Mouse (Mus musculus) intestine, embryonic 14.5 days (tissue): Measurements from ENCODE around the gene Cfd. TPM values are rescaled to one million over a fixed set of nuclear protein-coding genes. Genes with fewer than 3 reads are reported as not detected.
A peak's percentile ranks its signal among the peaks of the same experiment; 100 is the strongest.

ENCODE experiments used
- ATAC-seq: fragments of 200-750 bp; cut with Nextera tagmentation; replicated peaks from 2 replicates; pipeline ENCODE4 v1.8.0; 2017; ENCODE audit warnings: low read depth, moderate number of reproducible peaks, moderate TSS enrichment, moderate library complexity; ENCODE audit not compliant: low FRiP score, low TSS enrichment
- DNase-seq: peaks from one replicate; pipeline ENCODE4 v3.0.0-alpha.2; 2018; ENCODE audit warnings: low spot score
- H3K27ac ChIP-seq: fragments of 300-500 bp; sonication (generic); 2 replicates; pipeline ENCODE4 v1.5.1; 2014; ENCODE audit warnings: low read depth, mild to moderate bottlenecking, control low read depth
- H3K27me3 ChIP-seq: fragments of 300-500 bp; sonication (generic); replicated peaks from 2 replicates; pipeline ENCODE4 v1.6.1; 2014; ENCODE audit warnings: low read length, control low read depth; ENCODE audit not compliant: control insufficient read depth, insufficient read depth
- H3K36me3 ChIP-seq: fragments of 300-500 bp; sonication (generic); 2 replicates; pipeline ENCODE4 v1.6.1; 2014; ENCODE audit warnings: low read length, control low read depth; ENCODE audit not compliant: control insufficient read depth, insufficient read depth
- H3K4me1 ChIP-seq: fragments of 300-500 bp; sonication (generic); replicated peaks from 2 replicates; pipeline ENCODE4 v1.6.1; 2014; ENCODE audit warnings: low read length, control low read depth, mixed read lengths; ENCODE audit not compliant: control insufficient read depth, insufficient read depth
- H3K4me2 ChIP-seq: fragments of 300-500 bp; sonication (generic); 2 replicates; pipeline ENCODE4 v1.6.1; 2014; ENCODE audit warnings: low read length
- H3K4me3 ChIP-seq: fragments of 300-500 bp; sonication (generic); 2 replicates; pipeline ENCODE4 v1.5.1; 2014; ENCODE audit warnings: low read depth, low read length, control low read depth, mixed read lengths
- H3K9ac ChIP-seq: fragments of 300-500 bp; sonication (generic); 2 replicates; pipeline ENCODE4 v1.6.1; 2014; ENCODE audit warnings: mild to moderate bottlenecking, low read length
- H3K9me3 ChIP-seq: fragments of 300-500 bp; sonication (generic); 2 replicates; pipeline ENCODE4 v1.6.1; 2016; ENCODE audit warnings: low read length, control low read depth; ENCODE audit not compliant: control insufficient read depth
- WGBS: fragments of 180-500 bp; shearing (Covaris S2); extraction: QIAGEN DNeasy Blood & Tissue Kit; methylation state at CpG from one replicate; pipeline ENCODE4 v1.1.7; 2014; 5-methylcytosine and 5-hydroxymethylcytosine counted together
- polyA plus RNA-seq: library from polyadenylated mRNA; unstranded; fragments of >200 nt; fragmentation: Nextera tagmentation; extraction: Ambion mirVana; gene quantifications from 2 replicates; pipeline ENCODE4 v1.2.1, GENCODE M21; 2014

The Cfd gene
- polyA plus RNA-seq, 1 experiment from 2014 or later, result not detected

DNA sequence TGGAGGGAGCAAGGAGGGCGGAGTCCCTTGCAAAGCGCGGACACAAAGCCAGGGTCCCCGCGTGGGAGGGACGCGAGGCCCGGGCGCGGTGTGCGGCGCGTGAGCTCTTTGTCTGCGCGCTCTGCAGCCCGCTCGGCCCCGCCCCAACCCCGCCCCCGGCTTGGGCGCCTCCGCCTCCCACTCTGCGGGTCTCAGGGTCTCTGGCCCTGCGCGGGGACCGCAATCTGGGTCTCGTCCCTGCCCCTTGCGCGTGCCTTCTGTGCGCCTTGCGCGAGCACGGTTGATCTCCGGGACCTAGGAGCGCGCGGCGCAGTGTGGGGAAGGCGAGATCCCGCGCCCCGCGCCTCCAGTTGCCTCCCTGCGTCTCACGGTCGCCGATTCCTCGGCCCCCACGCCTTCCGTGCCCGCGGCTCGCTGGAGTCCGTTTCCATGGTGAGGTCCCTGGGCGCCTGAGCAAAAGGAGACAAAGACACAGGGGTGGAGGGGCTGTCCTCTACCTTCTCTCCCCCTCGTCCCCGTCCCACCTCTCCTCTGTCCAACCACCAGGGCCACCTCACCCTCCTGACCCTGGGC, 16.3 kb upstream of the Cfd start, which contains the start of the genes Prtn3 and Plppr3:
Gene Prtn3 (plus strand): TSS at position 187 of the 573 bp plus-strand sequence.
Gene Plppr3 (minus strand): TSS at position 345 of the 573 bp plus-strand sequence.
- H3K27ac ChIP-seq, result peak within 1 kb of the TSS; percentile 57
- peak within 1 kb of the TSS; percentile 51 for H3K4me3 ChIP-seq
- under 1% methylated on average over 55 of the region's 57 CpGs for WGBS
- H3K36me3 ChIP-seq, result no peaks in the 10 kb centered on the region
- H3K9ac ChIP-seq, result peak within 1 kb of the TSS; percentile 61
- DNase-seq (peak; percentile 80), ATAC-seq (peak; percentile 85)
- H3K4me2 ChIP-seq, result peak within 1 kb of the TSS; percentile 59
- H3K9me3 ChIP-seq, result no peaks in the 10 kb centered on the region
- H3K27me3 ChIP-seq, result no peaks in the 10 kb centered on the region
- H3K4me1 ChIP-seq, result peaks cover 22% of the 10 kb centered on the region

GRCm38 (mm10) chr10:79877174-79877573, 13.5 kb upstream of the Cfd start:
- H3K9me3 ChIP-seq, result no peaks in the 10 kb centered on the region
- peaks cover 29% of the 10 kb centered on the region for H3K4me1 ChIP-seq

DNA sequence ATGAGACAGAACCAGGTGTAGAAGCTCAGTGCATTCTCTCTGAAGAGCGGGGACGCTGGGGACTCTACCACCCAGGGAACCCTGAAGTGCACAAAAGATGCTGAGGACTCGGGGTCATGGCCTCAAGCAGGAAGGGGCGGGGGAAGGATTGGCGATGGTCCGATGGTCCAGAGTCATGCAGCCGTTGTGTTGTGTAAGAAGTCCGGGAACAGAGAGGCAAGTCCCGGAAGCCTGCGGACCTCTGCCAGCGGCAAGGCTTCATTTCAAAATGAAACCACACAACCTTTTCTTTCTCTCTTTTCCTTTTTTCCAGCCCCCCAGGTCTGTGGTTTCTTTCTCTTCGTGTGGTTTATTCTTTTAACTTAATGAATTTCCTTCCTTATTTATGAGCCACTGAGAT, 12.9 kb upstream of the Cfd start:
- Histone ChIP-seq H3K9ac (no peak overlapping the region), H3K4me1 (peaks cover 28% of the 10 kb centered on the region), H3K4me3 (no peak overlapping the region), H3K36me3 (no peaks in the 10 kb centered on the region), H3K4me2 (no peak overlapping the region), H3K9me3 (no peaks in the 10 kb centered on the region), H3K27me3 (no peaks in the 10 kb centered on the region), H3K27ac (no peak overlapping the region)
- no peak for ATAC-seq
- no peak for DNase-seq
- 62% methylated on average over 12 of the region's 12 CpGs for WGBS

More at GRCm38 (mm10) chr10:79877174-79877573, 13.5 kb upstream of the Cfd start:
- DNase-seq (no peak), ATAC-seq (no peak)
- Histone ChIP-seq H3K4me2 (no peak overlapping the region), H3K27ac (no peak overlapping the region), H3K27me3 (no peaks in the 10 kb centered on the region), H3K36me3 (no peaks in the 10 kb centered on the region), H3K4me3 (no peak overlapping the region), H3K9ac (no peak overlapping the region)
- WGBS, result 76% methylated on average over 1 of the region's 1 CpGs

DNA sequence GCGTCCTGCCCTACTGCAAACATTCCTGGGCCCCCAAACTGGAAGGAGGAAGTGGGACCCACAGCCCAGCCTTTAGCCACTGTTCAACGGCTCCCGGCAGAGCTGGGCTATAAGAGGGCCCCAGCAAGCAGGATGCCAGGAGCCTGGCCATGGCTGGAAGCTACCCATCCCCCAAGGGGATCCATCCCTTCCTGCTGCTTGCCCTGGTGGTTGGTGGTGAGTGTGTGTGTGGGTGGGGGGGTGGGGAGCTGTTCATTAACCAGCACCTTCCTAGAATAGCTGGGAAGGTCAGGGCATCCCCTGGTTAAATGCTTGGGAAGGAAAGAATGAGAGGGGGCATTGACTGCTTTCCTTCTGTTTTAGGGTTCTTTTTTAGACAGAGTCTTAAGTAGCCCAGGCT, 11.1 kb upstream of the Cfd start:
- H3K4me1 ChIP-seq, result peaks cover 22% of the 10 kb centered on the region; the same call in 1 of the 2 replicates

GRCm38 (mm10) chr10:79880721-79881120, 9.9 kb upstream of the Cfd start:
- H3K4me3 ChIP-seq, result no peak overlapping the region
- 21% methylated on average over 9 of the region's 9 CpGs for WGBS
- H3K36me3 ChIP-seq, result no peaks in the 10 kb centered on the region
- no peaks in the 10 kb centered on the region for H3K9me3 ChIP-seq
- H3K27ac ChIP-seq, result no peak overlapping the region
- no peak for DNase-seq
- ATAC-seq, result no peak
- H3K27me3 ChIP-seq, result no peaks in the 10 kb centered on the region
- no peak overlapping the region for H3K9ac ChIP-seq
- H3K4me2 ChIP-seq, result no peak overlapping the region
- H3K4me1 ChIP-seq, result peaks cover 13% of the 10 kb centered on the region; the same call in 1 of the 2 replicates

More for the DNA sequence above, 11.1 kb upstream of the Cfd start:
- H3K9me3 ChIP-seq, result no peaks in the 10 kb centered on the region
- no peak overlapping the region for H3K9ac ChIP-seq
- no peak overlapping the region for H3K4me2 ChIP-seq
- H3K4me3 ChIP-seq, result no peak overlapping the region
- no peaks in the 10 kb centered on the region for H3K27me3 ChIP-seq
- ATAC-seq (no peak), DNase-seq (no peak)
- H3K36me3 ChIP-seq, result no peaks in the 10 kb centered on the region
- no peak overlapping the region for H3K27ac ChIP-seq
- WGBS, result 16% methylated on average over 3 of the region's 3 CpGs

DNA sequence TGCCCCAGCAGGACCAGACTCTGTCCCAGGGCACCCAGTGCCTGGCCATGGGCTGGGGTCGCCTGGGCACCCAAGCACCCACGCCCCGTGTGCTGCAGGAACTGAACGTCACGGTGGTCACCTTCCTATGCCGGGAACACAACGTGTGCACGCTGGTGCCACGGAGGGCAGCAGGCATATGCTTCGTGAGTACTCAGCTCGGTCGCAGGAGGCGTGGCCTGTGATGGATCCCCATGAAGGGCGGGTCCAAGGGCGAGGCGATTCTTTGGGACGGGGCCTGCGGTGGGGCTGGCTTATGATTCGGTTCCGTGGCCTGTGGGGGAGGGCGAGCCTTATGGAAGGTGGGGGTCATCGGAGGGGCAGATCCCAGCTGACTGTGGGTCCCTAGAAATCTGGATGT, 8.7 kb upstream of the Cfd start:
- H3K4me2 ChIP-seq, result peak overlapping the region; percentile 42
- H3K27ac ChIP-seq, result no peak overlapping the region
- no peak for DNase-seq
- H3K9ac ChIP-seq, result peak overlapping the region; percentile 29; the same call in 1 of the 2 replicates
- WGBS, result 7% methylated on average over 22 of the region's 22 CpGs
- H3K36me3 ChIP-seq, result no peaks in the 10 kb centered on the region
- H3K4me1 ChIP-seq, result peaks cover 13% of the 10 kb centered on the region; the same call in 1 of the 2 replicates
- peak overlapping the region; percentile 18; the same call in 1 of the 2 replicates for H3K4me3 ChIP-seq
- no peaks in the 10 kb centered on the region for H3K9me3 ChIP-seq
- no peaks in the 10 kb centered on the region for H3K27me3 ChIP-seq
- 0 out of 2 replicates have a peak, but pooled peaks have one; percentile 21 for ATAC-seq

GRCm38 (mm10) chr10:79883297-79884084, 7.2 kb upstream of the Cfd start:
- Histone ChIP-seq H3K9ac (no peak overlapping the region), H3K9me3 (no peaks in the 10 kb centered on the region), H3K27me3 (no peaks in the 10 kb centered on the region), H3K4me2 (no peak overlapping the region), H3K4me1 (peaks cover 13% of the 10 kb centered on the region; the same call in 1 of the 2 replicates), H3K27ac (no peak overlapping the region), H3K4me3 (no peak overlapping the region), H3K36me3 (no peaks in the 10 kb centered on the region)
- 20% methylated on average over 22 of the region's 22 CpGs for WGBS
- DNase-seq (peak; percentile 87), ATAC-seq (0 out of 2 replicates have a peak, but pooled peaks have one; percentile 7)

- no peaks in the 10 kb centered on the region for H3K9me3 ChIP-seq
- 67% methylated on average over 4 of the region's 4 CpGs for WGBS
- ATAC-seq, result no peak
Measured at GRCm38 (mm10) chr10:79884446-79884845, 6.2 kb upstream of the Cfd start.

More at GRCm38 (mm10) chr10:79884446-79884845, 6.2 kb upstream of the Cfd start:
- Histone ChIP-seq H3K9ac (no peak overlapping the region), H3K27ac (no peak overlapping the region), H3K27me3 (no peaks in the 10 kb centered on the region), H3K4me2 (no peak overlapping the region), H3K36me3 (no peaks in the 10 kb centered on the region), H3K4me1 (peaks cover 13% of the 10 kb centered on the region; the same call in 1 of the 2 replicates), H3K4me3 (no peak overlapping the region)
- no peak for DNase-seq
